Mouse (Mus musculus) layer of hippocampus, adult 11-12 months (tissue): Measurements from ENCODE around the gene Ehd2.

Source experiments
- DNase-seq: peaks from one replicate; pipeline ENCODE4 v3.0.0; 2022; ENCODE audit warnings: low spot score

Ehd2 gene

DNA sequence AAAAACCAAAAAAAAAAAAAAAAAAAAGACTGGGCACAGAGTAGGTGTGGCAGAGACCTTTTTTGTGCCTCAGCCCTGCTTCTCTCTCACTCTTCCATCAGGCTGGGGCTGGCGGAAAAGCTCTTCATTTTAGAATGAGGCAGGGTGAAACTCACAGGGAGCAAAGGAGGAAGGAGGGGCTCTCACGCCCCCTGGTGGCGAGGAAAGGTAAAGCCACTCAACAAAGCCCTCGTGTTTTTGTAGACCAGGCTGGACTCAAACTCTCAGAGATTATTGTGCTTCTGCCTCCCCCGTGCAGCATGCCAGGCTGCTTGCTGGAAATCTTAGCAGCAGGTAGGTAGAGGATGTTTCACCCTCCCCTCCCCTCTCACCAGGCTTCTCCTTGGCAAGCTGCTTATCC lies 7.3 kb upstream of the Ehd2 start:
- DNase-seq, result peak; percentile 68

DNA sequence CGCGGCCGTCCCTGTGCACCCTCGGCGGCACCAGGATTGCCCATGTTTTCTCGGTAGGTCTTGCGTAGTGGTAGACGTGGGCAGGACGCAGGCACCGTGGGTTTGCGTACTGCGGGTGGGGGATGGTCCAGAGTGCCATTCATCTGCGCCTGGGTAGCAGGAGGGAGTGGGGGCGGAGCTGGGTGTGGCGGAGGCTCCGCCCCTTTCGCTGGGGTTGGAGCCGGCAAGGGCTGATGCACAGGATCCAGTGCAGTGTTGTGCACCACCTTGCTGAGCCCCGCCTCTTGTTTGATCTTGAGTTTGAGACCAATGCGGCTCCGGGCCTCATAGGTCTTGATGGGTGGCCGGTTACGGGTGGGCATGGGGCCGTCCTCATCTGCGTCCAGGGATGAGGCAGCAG lies 4.9 kb upstream of the Ehd2 start:
- no peak for DNase-seq

DNA sequence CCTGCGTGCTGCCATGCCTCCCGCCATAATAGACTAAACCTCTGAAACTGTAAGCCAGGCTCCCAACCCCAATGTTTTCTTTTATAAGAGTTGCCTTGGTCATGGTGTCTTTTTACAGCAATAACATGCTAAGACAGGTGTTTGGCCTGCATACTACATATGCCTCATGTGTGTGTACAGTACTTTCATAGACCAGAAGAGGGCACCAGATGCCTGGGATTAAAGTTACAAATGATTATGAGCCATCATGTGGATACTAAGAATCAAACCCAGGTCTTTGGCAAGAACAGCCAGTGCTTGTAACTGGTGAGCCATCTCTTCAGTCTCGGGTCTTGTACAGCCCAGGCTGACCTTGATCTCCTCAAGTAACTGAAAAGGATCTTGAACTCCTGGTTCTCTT lies 2.3 kb upstream of the Ehd2 start:
- no peak for DNase-seq

DNA sequence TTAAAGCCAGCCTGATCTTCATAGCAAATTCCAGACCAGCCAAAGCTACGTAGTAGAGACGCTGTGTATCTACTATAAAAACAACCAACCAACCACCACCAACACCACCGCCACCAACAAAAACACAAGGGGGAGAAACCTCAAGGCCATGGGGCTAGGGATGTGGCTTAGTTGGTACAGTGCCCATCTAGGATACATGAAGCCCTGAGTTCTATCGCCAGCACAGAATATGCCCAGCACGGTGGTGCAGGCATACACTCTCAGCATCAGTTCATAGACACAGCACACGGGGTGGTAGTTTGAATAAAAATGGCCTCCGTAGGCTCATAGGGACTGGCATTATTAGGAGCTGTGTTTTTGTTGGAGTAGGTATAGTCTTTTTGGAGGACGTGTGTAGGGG lies 955 bp upstream of the Ehd2 start:
- no peak for DNase-seq

DNA sequence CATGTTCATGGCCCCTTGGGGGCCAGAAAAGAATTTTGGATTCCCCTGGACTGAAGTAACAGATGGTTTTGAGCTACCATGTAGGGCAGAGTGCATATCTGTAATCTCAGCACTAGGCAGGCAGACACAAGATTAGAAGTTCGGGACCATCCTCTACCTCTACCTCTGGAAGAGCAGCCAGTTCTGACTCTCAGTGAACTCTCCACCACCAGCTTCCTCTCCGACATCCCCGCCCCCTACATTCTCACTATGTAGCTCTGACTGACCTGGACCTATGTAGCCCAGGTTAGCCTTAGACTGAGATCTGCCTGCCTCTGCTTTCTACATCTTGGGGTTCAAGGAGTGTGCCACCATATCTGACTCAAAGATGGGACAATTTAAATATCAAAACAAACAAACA lies 878 bp downstream of the Ehd2 start:
- DNase-seq, result no peak

DNA sequence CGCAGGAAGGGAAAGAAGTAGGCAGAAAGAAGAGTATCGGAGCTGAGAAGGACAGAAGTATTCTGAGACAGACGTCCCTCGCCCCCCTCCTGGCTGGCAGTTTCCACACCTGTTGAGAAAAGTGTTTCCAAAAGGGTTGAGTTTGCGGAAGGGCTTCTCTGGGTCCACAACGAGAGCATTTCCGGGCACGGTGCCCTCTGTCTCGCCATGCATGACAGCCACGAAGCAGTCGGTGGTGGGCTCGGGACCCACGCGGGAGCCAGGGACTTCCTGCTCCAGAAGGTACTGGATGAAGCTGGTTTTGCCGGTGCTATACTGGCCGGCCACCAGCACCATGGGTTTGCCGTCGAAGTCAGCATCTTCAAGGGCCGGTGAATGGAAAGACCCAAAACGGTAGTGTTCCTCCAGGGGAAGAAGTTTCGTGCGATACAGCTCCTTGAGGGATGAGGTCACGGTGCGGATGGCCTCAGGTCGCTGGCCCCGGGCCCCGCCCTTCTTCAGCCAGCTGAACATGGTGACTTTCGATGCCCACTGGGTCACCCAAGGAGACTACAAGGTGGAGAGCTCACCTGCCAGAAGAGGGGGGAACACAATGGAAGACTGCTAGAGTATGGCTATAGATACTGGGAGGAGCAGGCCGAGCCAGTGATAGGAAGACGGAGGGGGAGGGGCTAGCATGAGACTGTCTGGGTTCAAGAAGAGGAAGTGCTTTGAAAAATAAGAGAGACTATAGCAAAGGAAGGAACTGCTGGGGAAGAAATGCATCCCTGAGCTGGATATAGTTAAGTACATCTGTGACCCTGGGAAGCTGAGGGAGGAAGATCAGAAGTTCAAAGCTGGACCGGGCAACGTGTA lies 3.3 kb downstream of the Ehd2 start:
- DNase-seq, result no peak

DNA sequence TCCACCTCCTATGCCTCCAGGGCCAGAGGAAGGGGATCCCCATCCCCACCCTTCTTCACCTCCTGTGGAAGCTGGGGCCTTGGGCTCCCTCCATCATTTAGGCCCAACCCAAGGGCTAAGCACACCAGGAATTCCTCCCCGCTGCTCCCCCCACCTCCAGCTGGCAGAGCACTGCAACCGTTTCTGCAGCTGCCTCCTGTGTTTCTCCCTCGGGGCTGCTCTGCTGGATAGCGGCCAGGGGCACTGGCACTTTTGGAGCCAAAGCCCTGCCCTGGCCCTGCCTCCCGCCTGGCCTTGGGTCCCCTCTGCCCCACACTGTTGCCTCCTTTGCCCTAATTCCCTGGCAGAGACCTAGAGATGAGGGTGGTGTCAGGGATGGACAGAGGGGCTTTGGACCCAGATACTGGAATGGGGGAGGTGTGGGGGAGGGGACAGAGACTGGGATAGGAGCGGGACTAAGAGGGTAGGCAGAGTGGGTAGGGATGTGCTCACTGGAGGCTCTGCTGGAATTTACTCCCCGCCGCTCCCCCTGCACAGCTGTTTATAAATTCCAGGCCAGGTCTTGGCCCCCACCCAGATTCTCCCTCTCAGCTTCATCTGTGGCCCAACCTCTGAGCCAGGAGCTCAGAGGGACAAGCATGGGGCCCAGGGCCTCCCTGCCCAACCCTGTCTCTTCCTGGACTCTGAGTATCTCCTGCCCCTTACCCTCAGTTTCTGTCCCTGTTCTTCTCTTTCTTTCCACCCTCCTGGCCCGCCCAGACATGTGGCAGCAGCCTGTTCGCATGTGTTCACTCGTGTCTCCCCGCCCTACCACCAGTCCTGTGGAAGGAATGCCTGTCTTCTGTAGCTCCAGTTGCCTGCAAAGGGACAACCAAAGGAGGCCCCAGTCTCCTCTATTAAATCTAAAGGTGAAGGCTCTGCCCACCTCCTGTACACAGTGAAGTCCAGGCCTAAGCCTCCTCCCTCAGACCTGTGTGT lies 4.8 kb downstream of the Ehd2 start:
- peak; percentile 53 for DNase-seq

DNA sequence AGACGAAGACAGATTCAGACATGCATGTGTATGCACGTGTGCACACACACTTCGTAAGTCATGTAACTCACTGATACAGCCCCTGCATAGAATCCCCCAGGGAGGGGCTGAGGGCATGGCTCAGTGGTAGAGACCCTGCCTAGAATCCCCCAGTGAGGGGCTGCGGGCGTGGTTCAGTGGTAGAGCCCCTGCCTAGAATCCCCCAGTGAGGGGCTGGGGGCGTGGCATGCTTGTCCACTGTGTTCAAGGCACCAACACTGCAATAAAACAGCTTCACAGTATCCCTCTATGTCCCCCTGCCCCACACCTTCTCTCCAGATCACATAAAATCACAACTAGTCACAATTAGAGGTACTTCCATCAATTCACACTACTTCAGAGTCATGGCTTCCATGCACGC lies 5.6 kb downstream of the Ehd2 start:
- no peak for DNase-seq

DNA sequence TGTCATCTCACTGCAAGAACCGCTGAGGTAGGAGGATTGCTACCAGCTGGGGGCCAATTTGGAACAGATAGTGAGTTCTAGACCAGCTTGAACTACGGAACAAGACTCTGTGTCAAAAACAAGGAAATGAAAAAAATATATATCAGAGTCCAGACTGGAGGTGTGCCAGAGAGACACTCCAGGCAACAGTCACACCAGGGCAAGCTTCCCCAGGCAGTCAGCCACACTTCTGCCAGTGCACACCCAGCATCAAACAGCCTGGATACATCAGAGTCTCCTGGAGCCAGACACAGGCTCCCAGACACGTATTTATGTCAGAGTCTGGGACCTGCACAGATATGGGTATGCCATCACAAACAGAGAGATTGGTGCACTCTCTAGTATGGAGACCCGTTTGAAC lies 6.1 kb downstream of the Ehd2 start:
- no peak for DNase-seq

DNA sequence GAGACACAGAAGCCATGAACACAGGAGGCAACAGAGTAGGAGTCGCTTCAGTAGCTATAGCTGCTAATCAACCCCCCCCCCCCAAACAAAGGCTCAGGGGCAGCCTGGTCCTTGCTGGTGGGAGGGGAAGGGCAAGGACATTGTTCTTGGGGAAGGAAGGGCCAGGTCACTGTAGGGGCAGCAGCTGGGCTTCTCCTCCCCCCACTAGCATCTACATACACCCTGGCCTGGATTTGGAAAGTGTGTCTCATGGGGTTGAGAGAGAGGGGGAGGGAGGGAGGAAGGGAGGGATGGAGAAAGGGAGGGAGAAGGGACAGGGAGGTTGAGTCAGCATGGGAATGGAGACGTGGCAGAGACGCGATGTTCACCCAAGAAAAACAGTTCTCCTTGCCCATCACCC lies 6.7 kb downstream of the Ehd2 start:
- DNase-seq, result no peak

DNA sequence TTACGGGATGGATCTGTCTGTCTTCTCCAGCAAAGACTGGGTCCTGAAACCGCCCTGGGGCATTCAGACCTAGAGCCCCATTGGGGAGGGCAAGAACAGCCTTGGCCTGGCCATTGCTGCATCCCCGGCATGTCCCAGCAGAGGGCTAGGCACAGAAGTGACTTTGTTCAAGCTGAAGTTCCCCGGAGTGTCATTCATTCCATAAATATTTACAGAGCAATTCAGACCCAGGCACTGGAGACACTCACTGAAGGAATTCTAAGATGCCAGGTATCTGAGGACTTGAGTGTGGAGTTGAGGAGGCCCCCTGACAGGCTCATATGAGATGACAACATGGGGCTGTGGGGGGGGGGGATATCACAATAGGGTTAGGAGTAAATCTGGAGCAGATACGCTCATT lies 11.2 kb downstream of the Ehd2 start:
- no peak for DNase-seq

DNA sequence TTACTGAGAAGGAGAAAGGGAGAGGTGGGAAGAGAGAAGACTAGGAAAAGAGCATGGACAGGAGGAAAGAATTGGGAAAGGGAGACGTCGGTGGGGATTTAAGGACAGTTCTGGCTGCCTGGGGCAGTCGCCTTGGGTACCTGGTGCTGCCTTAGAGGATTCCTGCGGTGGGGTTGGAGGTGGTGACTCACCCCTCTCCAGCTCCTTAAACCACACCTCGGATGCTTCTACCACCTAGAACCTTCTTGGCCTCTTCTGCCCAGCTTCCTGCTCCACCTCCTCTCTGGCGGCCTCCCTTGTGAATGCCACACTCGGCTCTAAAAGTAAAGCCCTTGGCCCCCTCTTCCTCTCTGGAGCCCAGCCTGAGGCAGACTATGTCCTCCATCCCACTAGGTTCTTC lies 11.9 kb downstream of the Ehd2 start:
- no peak for DNase-seq

DNA sequence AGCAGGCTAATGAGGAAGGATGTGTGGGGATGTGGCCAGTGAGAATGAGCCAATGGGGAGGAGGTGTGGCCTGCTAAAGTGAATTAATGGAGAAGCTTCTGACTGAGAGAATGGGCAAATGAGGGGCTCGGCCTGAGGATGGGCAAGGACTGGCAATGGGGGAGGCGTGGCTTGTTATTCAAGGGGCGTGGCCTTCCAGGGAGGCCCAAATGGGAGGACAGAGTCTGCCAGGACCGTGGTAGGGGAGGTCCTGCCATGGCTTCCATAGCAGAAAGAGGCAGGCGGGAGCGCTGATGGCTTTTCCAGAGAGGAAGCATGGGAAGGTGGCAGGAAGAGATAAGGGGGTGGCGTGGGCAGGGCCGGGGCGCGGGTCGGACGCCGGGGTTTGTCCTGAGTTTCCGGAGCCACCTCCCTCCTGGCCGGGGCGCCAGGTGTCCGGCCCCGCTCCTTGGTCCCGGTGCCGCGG lies 12.4 kb downstream of the Ehd2 start:
- no peak for DNase-seq

DNA sequence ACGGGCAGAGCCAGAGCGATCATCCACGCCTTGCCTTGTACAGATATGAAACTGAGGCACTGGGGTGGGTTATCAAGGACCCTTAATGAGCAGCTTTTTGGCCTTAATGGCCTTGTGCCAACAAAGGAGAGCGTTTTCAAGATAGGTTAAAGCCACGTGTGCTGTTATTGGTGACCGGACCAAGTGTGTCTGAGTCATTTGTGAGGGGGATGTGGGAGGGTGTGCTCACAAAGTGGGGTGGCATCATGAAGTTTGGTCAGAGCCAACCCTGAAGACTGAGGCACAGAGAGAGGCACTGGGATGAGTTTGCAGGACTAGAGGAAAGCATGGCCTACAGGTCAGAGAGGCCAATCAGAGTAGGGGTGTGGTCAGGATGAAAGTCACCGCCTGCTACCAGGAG lies 12.9 kb downstream of the Ehd2 start:
- no peak for DNase-seq

DNA sequence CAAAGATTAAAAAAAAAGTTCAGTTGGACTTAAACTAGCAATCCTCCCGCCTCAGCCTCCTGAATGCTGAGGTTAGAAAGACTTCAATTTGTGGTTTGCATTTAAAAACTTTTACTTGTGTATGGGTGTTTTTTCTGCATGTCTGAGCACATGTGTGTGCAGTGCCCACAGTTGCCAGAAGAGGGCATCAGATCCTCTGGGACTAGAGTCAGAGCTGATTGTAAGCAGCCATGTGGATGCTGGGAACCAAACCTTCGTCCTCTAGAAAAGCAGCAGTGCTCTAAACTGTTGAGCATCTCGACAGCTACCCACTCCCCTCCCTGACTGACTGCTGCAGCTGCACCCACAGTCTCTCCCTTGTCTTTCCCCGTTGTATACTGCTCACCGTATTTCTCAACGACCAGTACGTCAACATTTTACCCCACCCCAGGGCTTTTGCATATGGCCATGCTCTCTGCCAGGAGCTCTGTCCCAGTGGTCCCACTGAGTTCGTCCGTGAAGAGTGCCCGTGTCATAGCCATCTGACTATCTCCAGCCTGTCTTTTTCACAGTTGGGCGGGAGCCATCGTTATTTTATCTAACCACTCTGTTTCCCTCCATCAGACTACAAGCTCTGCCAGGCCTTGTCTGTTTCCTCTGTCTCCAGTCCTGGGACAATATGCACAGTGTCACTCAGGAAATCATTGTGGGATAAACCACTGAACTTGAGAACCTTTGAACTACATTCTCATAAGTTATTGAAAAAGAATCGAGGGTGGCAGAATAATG lies 13.9 kb downstream of the Ehd2 start:
- no peak for DNase-seq

DNA sequence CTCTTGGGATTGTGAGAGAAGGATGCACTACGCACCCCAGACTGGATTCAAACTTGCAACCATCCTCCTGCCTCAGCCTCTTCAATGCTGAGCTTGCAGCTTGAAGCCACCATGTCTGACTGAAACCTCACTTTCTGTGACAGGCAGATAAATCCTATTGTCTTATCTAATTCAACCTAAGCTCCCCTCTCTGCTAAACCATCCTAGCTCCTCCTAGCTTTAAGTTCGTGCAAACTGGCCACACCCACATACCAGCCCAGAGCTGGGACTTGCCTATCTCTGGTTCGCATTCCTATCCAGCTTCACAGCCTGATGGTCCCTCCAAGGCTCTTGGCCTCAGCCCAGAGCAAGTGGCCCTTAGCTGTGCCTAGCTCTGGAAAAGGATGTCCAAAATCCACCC lies 15.0 kb downstream of the Ehd2 start:
- no peak for DNase-seq

DNA sequence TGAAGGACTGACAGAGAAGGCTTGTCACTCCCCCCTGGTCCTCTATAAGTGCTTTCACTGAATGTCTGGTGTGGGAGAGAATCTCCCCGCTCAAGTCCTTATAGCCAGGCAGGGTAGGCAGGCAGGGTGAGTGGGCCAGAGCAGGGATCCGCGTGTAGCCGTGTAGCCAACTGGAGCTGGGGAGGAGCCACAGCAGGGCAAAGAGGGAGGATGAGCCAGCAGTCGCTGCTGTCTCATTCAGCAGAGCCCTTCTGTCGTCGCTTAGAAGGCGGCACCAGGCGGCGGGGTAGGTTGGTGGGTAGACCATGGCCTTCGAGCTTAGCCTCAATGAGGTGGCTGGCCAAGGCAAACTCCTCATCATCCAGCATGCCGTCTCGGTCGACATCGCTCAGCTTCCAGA lies 17.4 kb downstream of the Ehd2 start:
- no peak for DNase-seq

DNA sequence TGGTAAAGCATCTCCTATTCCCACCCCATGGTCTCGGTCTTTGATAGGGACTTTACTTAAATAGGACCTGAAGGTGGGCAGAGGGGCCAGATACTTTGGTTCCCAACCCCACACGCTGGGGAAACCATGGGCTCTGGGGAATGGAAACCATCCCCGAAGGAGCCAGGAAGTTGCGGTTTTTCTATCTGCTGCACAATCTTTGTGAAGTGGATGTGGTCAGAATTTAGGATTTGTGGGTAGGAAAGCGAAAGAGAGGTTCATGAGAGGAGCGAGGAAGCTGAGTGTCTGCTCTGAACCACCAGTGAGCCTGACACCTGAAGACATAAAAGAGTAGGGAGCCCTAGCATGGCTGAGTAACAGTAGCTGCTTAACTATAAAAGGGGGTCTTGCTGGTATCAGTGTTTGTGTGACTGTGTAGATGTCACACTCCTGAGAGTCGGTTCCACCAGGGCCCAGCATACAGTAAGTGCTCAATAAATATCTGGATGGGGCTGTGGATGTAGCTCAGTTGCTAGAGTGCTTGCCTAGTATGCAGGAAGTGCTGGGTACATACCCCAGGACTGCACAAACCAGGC lies 18.1 kb downstream of the Ehd2 start:
- DNase-seq, result no peak

DNA sequence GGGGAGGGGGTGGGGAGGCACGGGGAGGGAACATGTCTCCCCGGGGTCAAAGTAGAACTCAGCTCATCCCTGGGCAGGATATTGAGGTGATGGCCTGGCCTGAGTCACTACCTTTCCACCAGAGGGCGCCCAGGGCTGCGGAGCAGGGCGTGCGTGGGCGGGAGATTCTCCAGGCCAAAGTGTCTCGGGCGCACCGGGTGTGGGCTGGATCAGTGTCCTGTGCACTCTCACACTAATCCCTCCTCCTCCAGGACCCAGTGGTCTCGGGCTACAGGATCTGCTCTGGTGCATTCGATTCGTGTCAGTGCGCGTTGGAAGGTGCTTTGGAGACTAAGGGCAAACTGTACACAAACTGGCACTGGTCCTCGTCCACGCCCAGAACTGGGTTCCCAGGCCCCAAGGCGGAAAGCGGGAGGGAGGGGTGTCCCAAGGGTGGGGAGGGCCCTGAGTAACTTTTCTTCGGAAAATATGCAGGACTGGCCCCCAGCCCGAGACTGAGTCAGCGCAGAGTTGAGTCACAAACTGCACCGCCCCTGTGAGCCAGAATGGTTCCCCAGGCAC lies 18.9 kb downstream of the Ehd2 start:
- peak; percentile 79 for DNase-seq

DNA sequence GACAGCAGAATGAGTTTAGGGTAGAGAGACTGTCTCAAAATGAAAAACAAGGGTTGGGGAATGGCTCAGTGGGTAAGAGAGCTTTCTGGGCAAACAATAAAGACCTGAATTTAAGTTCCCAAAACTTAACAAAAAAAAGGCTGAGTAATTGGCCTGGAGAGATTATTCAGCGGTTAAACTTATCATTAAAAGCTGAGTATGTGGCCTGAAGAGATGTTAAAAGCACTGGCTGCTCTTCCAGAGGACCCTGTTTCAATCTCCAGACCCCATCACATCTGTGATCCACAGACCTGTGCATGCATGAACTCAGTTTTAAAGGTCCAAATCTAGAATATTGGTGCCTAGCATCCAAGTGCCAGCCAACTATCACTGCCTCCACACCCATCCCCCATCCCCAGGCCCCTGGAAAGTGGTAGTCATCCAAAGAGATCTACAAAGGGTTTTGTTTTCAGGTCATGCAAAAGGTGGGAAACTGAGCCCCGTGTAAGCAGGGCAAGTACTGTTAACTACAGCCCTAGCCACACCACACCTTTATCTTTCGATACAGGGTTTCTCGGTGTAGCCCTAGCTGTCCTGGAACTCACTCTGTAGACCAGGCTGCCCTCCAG lies 19.6 kb downstream of the Ehd2 start:
- no peak for DNase-seq
